Mouse (Mus musculus) cerebellum, adult 18-20 months (tissue): ENCODE results near the gene 1700029I15Rik.

ENCODE experiments used
- DNase-seq, 2 experiments: peaks; one replicate each; pipeline ENCODE4 v3.0.0; 2021

Gene 1700029I15Rik

GRCm38 (mm10) chr2:92381901-92382588 is at the start of gene 1700029I15Rik:
TSS of gene 1700029I15Rik (plus strand) at chr2:92382538.
- DNase-seq: peak; percentile 55 to 63

GRCm38 (mm10) chr2:92342418-92342817 is 39.9 kb upstream of the 1700029I15Rik start:
- no peak for DNase-seq

- no peak for DNase-seq
Observed at GRCm38 (mm10) chr2:92347191-92347590, 35.1 kb upstream of the 1700029I15Rik start.

- DNase-seq: no peak
Observed at GRCm38 (mm10) chr2:92349589-92350425, 32.5 kb upstream of the 1700029I15Rik start.

- no peak for DNase-seq
Observed at GRCm38 (mm10) chr2:92350686-92351085, 31.7 kb upstream of the 1700029I15Rik start.

GRCm38 (mm10) chr2:92353402-92353801 is 28.9 kb upstream of the 1700029I15Rik start:
- no peak for DNase-seq

- DNase-seq: no peak
Observed at GRCm38 (mm10) chr2:92354224-92354623, 28.1 kb upstream of the 1700029I15Rik start.

GRCm38 (mm10) chr2:92359301-92359700 is 23.0 kb upstream of the 1700029I15Rik start:
- peak in 1 of 2 experiments; percentile 39 for DNase-seq

GRCm38 (mm10) chr2:92360186-92360823 is 22.0 kb upstream of the 1700029I15Rik start:
- peak in 1 of 2 experiments; percentile 37 for DNase-seq

- DNase-seq: no peak
Observed at GRCm38 (mm10) chr2:92360893-92361292, 21.4 kb upstream of the 1700029I15Rik start.

- no peak for DNase-seq
Observed at GRCm38 (mm10) chr2:92361795-92362194, 20.5 kb upstream of the 1700029I15Rik start.

- no peak for DNase-seq
Observed at GRCm38 (mm10) chr2:92362571-92363228, 19.6 kb upstream of the 1700029I15Rik start.

- no peak for DNase-seq
Observed at GRCm38 (mm10) chr2:92364086-92364485, 18.3 kb upstream of the 1700029I15Rik start.

- DNase-seq: no peak
Observed at GRCm38 (mm10) chr2:92365568-92365967, 16.8 kb upstream of the 1700029I15Rik start.

GRCm38 (mm10) chr2:92367383-92368029 is 14.8 kb upstream of the 1700029I15Rik start:
- no peak for DNase-seq

- peak; percentile 33 to 36 for DNase-seq
Observed at GRCm38 (mm10) chr2:92370375-92370774, 12.0 kb upstream of the 1700029I15Rik start.

- DNase-seq: peak; percentile 27 to 42
Observed at GRCm38 (mm10) chr2:92370821-92371805, 11.2 kb upstream of the 1700029I15Rik start.

- DNase-seq: no peak
Observed at GRCm38 (mm10) chr2:92371971-92372690, 10.2 kb upstream of the 1700029I15Rik start.

- peak; percentile 59 to 61 for DNase-seq
Observed at GRCm38 (mm10) chr2:92372767-92373436, 9.4 kb upstream of the 1700029I15Rik start.

- peak in 1 of 2 experiments; percentile 14 for DNase-seq
Observed at GRCm38 (mm10) chr2:92373437-92373813, 8.9 kb upstream of the 1700029I15Rik start.
